Mouse (Mus musculus): Measurements from ENCODE around the gene Cav1.

DNA sequence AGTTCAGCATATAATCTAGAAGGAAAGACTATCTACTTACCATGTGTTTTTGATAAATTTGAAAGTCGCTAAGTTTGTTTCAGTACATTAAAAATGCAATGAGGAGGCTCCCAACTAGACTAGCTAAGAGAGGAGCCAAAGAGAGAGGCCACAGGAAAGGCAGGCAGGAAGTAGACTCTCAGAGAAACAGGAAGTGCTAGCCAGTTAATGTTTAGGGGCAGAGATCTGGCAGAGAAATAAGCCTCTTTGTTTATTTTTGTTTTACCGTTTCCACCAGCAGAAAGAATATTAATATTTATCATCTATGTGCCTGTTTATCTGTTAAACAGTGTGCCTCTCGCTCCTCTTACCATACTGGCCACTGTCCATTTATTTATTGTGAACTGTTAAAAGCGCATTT is 19.8 kb upstream of the Cav1 start:
- TF ChIP-seq CTCF (IDR thresholded peaks at IDR 0.05; ENCODE audit: borderline replicate concordance, insufficient read depth, low read length) (no peak), POLR2A (IDR thresholded peaks at IDR 0.05; ENCODE audit: low read depth, low read length) (no peak)

Measured in embryonic fibroblast, embryonic 13.5 days (primary cell).